Mouse (Mus musculus) kidney, postnatal 0 days (tissue): Measurements from ENCODE around the gene Eef2kmt. TPM values are rescaled to one million over a fixed set of nuclear protein-coding genes. Genes with fewer than 3 reads are reported as not detected.

Source experiments
- ATAC-seq: fragments of 200-750 bp; cut with Nextera tagmentation; replicated peaks from 2 replicates; pipeline ENCODE4 v1.8.0; 2017; ENCODE audit warnings: low read depth, moderate number of reproducible peaks, moderate TSS enrichment, moderate library complexity; ENCODE audit not compliant: low FRiP score
- DNase-seq: peaks from one replicate; pipeline ENCODE4 v3.0.0-alpha.2; 2016; ENCODE audit warnings: low spot score
- H3K27ac ChIP-seq: fragments of 300-500 bp; sonication (generic); 2 replicates; pipeline ENCODE4 v1.5.1; 2014; ENCODE audit warnings: mild to moderate bottlenecking
- H3K27me3 ChIP-seq: fragments of 300-500 bp; sonication (generic); 2 replicates; pipeline ENCODE4 v1.6.1; 2014; ENCODE audit warnings: low read length, mixed read lengths; ENCODE audit not compliant: insufficient read depth
- H3K36me3 ChIP-seq: fragments of 300-500 bp; sonication (generic); 2 replicates; pipeline ENCODE4 v1.6.1; 2014; ENCODE audit warnings: low read length, mixed read lengths; ENCODE audit not compliant: insufficient read depth
- H3K4me1 ChIP-seq: fragments of 300-500 bp; sonication (generic); replicated peaks from 2 replicates; pipeline ENCODE4 v1.6.1; 2014; ENCODE audit warnings: antibody characterized with exemption, low read length, mixed read lengths; ENCODE audit not compliant: insufficient read depth
- H3K4me2 ChIP-seq: fragments of 300-500 bp; sonication (generic); 2 replicates; pipeline ENCODE4 v1.6.1; 2014; ENCODE audit warnings: mild to moderate bottlenecking, low read length, moderate library complexity, mixed read lengths
- H3K4me3 ChIP-seq: fragments of 300-500 bp; sonication (generic); replicated peaks from 2 replicates; pipeline ENCODE4 v1.5.1; 2014; ENCODE audit warnings: low read depth, low read length
- H3K9ac ChIP-seq: fragments of 300-500 bp; sonication (generic); 2 replicates; pipeline ENCODE4 v1.6.1; 2014; ENCODE audit warnings: low read depth, low read length
- H3K9me3 ChIP-seq: fragments of 300-500 bp; sonication (generic); replicated peaks from 2 replicates; pipeline ENCODE4 v1.6.1; 2016; ENCODE audit warnings: low read length, inconsistent platforms, mixed read lengths
- CTCF ChIP-seq: IDR thresholded peaks from 2 replicates; pipeline ENCODE4 v1.5.1; 2016; ENCODE audit warnings: antibody characterized with exemption, low read depth, mild to moderate bottlenecking, moderate library complexity
- WGBS: fragments of 180-500 bp; shearing (Covaris S2); extraction: QIAGEN DNeasy Blood & Tissue Kit; methylation state at CpG from one replicate; pipeline ENCODE4 v1.1.7; 2014; 5-methylcytosine and 5-hydroxymethylcytosine counted together
- polyA plus RNA-seq: library from polyadenylated mRNA; unstranded; fragments of >200 nt; fragmentation: Nextera tagmentation; extraction: Ambion mirVana; gene quantifications from 2 replicates; pipeline ENCODE4 v1.2.1, GENCODE M21; 2015

Eef2kmt gene
- polyA plus RNA-seq, 1 experiment from 2014 or later: 32.6 TPM

DNA sequence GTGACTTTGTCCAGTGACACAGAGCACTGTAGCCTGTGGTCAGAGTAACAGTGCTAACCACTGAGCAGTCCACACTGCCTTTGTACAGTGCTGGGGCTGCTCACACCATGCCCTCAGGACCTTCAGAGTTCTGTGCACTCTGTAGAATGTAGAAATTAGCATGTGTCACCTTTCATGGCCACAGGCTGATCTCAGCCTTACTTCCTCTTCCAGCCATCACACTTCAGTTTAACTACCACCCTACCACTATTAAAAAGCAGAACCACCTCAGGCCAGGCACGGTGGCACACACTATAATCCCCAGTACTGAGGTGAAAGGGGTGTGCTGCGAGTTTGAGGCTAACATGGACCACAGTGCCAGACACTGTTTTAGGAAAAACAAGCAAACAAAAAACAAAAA is 45.4 kb downstream of the Eef2kmt start:
- Histone ChIP-seq H3K4me1 (no peaks in the 10 kb centered on the region), H3K36me3 (no peaks in the 10 kb centered on the region), H3K4me3 (no peak overlapping the region), H3K27me3 (no peaks in the 10 kb centered on the region), H3K9ac (no peak overlapping the region), H3K9me3 (no peaks in the 10 kb centered on the region), H3K4me2 (no peak overlapping the region), H3K27ac (no peak overlapping the region)
- no peak for DNase-seq
- ATAC-seq: no peak
- 75% methylated on average over 2 of the region's 2 CpGs for WGBS
- TF ChIP-seq CTCF: no peak

DNA sequence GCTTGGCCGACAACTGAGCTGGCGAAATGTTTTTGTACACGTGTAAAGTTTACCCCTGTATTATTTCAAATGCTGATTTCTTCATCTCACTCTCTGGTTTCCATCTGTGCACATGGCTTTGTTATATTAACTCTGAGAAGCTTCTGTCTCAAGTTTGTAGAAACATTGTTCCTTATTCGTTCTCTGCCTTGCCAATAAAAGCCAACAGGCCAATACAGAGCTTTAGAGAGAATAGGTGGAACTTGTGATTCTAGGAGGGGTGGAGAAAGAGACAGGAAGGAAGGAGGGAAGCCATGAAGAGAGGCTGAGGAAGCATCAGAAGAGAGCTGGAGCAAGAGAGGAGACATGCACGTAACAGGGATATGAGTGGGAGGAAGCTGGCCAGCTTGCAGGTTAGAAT is 49.7 kb downstream of the Eef2kmt start:
- Histone ChIP-seq H3K36me3 (no peaks in the 10 kb centered on the region), H3K4me3 (no peak overlapping the region), H3K27ac (no peak overlapping the region), H3K4me1 (0 out of 2 replicates have a peak, but pooled peaks cover 8% of the 10 kb centered on the region), H3K9ac (no peak overlapping the region), H3K4me2 (no peak overlapping the region), H3K9me3 (no peaks in the 10 kb centered on the region), H3K27me3 (no peaks in the 10 kb centered on the region)
- no peak for TF ChIP-seq CTCF
- WGBS: 65% methylated on average over 5 of the region's 5 CpGs
- ATAC-seq (no peak), DNase-seq (no peak)

DNA sequence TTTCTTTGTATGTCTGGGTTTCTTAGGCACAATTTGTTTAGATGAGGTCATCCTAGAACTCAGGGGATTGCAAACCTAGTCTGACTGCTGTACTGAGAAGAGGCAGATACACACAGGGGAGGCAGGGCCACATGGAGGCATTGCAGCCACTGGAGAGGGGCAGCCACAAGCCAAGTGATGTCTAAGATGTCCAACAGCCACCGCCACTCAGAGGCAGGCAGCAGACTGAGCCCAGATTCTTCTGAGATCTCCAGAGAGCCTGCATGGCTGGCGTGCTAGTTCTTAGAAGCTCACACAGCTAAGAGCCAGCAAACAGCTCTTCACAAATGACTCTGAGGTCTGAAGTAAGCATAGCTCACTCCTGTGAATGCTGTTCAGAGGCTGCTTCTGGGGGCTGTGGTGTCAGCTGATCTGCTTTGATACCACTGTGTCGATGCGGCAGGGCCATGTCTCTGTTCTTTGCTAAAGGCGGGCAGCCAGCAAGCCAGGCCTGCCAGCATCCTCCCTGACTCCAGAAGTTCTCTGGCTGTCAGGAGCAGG is 50.3 kb downstream of the Eef2kmt start:
- no peak overlapping the region for H3K9ac ChIP-seq
- no peaks in the 10 kb centered on the region for H3K36me3 ChIP-seq

DNA sequence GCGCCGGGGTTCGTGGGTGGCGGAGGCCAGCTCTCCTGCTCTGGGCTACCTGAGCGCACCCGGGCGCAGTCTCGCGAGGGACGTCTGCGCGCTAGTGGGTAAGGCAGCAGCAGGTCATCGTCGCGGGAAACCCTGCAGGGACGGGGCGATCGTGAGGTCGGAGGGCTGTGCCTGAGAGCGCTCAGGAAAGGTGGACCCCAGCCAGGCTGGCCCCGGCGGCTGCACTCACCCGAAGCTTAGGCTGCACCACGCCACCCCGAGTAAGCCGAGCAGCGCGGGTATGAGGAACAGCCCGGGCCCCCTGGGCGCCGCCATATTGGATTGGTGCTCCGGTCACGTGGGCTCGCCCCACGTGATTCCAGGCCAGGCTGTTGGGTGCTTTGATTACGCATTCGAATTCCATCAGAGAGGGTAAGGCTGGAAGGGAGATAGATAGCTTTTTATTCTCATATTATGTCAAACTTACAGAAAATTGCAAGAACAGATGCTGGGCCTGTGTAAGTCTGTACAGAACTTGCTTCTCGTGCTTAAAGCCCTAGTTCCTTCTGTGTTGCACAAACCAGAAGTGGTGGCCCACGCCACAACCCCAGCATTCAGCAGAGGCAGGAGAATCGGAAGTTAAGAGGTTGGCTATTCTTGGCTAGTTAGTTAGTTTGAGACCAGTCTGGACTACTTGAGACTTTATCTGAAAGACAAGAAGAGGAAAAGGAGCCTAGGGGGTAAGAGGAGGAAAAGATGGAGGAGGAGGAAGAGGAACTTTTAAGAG is 51.9 kb downstream of the Eef2kmt start, which contains the start of gene Nagpa:
Gene Nagpa, minus strand, starts transcription at position 345 of the 766 bp plus-strand sequence.
- peak within 1 kb of the TSS; percentile 66 for H3K9ac ChIP-seq
- DNase-seq (peak; percentile 91), ATAC-seq (peak; percentile 88)
- H3K27me3 ChIP-seq: no peaks in the 10 kb centered on the region
- TF ChIP-seq CTCF: no peak
- H3K4me3 ChIP-seq: peak within 1 kb of the TSS; percentile 68
- H3K9me3 ChIP-seq: no peaks in the 10 kb centered on the region
- 0 out of 2 replicates have a peak, but pooled peaks cover 2% of the 10 kb centered on the region for H3K36me3 ChIP-seq
- peak within 1 kb of the TSS; percentile 92 for H3K4me2 ChIP-seq
- H3K27ac ChIP-seq: no peak within 1 kb of the TSS
- WGBS: 4% methylated on average over 40 of the region's 40 CpGs
- H3K4me1 ChIP-seq: 0 out of 2 replicates have a peak, but pooled peaks cover 8% of the 10 kb centered on the region

More for the DNA sequence above, 50.3 kb downstream of the Eef2kmt start:
- no peak overlapping the region for H3K27ac ChIP-seq
- ATAC-seq: no peak
- no peak for DNase-seq
- H3K9me3 ChIP-seq: no peaks in the 10 kb centered on the region
- no peak overlapping the region for H3K4me3 ChIP-seq
- 0 out of 2 replicates have a peak, but pooled peaks cover 8% of the 10 kb centered on the region for H3K4me1 ChIP-seq
- H3K4me2 ChIP-seq: no peak overlapping the region
- H3K27me3 ChIP-seq: no peaks in the 10 kb centered on the region
- TF ChIP-seq CTCF: no peak
- WGBS: 90% methylated on average over 5 of the region's 5 CpGs

DNA sequence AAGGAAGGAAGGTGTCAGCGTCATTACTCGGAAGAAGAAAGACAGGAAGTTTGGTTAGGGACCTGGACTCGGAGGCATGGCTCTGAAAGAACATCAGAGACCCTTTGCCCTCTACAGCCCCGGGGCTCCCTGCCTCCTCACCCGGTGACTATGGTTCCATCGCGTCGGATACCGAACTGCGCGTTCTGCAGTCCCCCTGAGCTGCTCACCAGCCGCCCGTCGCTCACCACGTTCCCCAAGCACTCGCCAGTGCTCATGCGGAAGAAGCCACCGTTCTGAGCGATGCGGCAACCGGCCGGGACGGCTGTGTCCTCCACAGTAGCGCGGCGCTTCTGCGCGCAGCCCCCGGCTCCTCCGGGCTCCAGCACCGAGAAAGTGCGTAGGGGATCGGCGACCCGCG is 52.6 kb downstream of the Eef2kmt start:
- DNase-seq (no peak), ATAC-seq (peak; percentile 23; the same call in 1 of the 2 replicates)
- no peak for TF ChIP-seq CTCF
- 0 out of 2 replicates have a peak, but pooled peaks cover 8% of the 10 kb centered on the region for H3K4me1 ChIP-seq
- peak overlapping the region; percentile 66 for H3K9ac ChIP-seq
- no peaks in the 10 kb centered on the region for H3K27me3 ChIP-seq
- H3K4me3 ChIP-seq: peak overlapping the region; percentile 68
- H3K27ac ChIP-seq: no peak overlapping the region
- 0 out of 2 replicates have a peak, but pooled peaks cover 2% of the 10 kb centered on the region for H3K36me3 ChIP-seq
- no peaks in the 10 kb centered on the region for H3K9me3 ChIP-seq
- WGBS: 1% methylated on average over 36 of the region's 36 CpGs
- peak overlapping the region; percentile 92 for H3K4me2 ChIP-seq

DNA sequence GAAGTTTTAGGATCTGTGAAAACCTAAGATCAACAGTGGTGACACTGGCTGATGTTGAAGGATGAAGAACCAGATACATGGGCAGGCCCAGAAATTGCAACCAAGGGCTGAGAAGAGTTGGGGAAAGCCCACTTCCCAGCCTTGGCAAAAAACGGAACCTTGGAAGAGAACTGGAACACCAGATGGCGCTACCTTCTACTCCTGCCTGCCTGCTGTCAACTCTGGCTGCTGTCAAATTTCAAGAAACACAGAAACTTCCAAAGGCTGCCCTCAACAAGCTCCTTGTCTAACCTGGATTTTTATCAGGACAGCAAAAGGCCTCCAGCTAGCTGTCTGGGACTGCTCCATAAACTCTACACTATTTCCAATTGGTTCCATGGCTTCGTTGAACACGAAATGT is 53.1 kb downstream of the Eef2kmt start:
- no peak for ATAC-seq
- H3K4me1 ChIP-seq: 0 out of 2 replicates have a peak, but pooled peaks cover 8% of the 10 kb centered on the region
- no peak overlapping the region for H3K9ac ChIP-seq

More for the DNA sequence above, 53.1 kb downstream of the Eef2kmt start:
- Histone ChIP-seq H3K36me3 (0 out of 2 replicates have a peak, but pooled peaks cover 2% of the 10 kb centered on the region), H3K4me3 (peak overlapping the region; percentile 68), H3K9me3 (no peaks in the 10 kb centered on the region), H3K27me3 (no peaks in the 10 kb centered on the region), H3K27ac (no peak overlapping the region), H3K4me2 (peak overlapping the region; percentile 92)
- 12% methylated on average over 4 of the region's 4 CpGs for WGBS
- TF ChIP-seq CTCF: peak; percentile 84
- DNase-seq: peak; percentile 76
